Mouse (Mus musculus): ENCODE results near the gene Srp54b.
"Not testable (repeated sequence)": the region's sequence is repeated elsewhere in the genome, so short reads cannot be mapped to it uniquely, and the experiment has no call there.

Srp54b gene

DNA sequence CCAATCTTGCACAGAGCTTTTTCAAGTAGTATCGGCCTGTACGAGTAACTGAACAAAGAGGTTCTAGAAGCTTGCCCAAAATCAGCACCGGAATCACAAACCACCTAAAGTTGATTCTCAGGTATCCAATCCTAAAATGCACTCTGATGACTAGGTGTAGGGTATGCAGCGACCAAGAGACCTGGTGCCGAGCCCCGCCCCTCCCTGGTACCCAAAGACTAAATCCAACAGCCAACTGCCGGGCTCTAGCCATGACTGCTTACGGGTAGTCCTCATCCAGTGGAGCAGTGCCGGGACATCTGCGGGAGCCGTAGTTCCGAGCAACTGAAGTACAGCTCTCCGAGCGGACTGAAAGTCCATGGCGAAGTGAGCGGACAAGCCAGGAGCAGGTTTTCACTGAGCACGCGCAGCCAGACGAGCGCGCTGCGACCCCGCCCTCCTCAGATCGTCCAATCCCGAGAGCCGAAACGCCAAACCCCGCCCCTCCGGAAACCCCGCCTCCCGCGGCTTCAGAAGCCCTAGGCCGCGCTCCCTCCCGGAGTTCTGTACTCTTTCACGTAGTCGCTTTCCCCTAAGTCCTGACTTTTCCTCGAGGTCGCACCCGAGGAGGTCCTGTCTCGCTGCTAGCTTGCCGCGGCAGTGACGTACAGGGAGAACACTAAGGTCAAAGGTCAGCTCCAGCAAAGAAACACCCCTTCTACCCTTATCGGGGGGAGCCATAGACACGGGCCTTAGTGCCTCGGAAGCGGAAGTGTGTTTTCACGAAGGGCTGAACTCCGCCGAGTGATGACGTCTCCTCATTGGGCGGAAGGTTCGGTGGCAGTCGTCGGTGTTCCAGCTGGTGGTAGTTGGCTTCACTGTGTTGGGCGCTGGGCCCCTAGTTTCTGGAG lies at the start of gene Srp54b:
Gene Srp54b (plus strand): TSS at position 546 of the 890 bp plus-strand sequence.
- not testable (repeated sequence) for DNase-seq (ENCODE audit: extremely low read depth, insufficient read length, low spot score)

DNA sequence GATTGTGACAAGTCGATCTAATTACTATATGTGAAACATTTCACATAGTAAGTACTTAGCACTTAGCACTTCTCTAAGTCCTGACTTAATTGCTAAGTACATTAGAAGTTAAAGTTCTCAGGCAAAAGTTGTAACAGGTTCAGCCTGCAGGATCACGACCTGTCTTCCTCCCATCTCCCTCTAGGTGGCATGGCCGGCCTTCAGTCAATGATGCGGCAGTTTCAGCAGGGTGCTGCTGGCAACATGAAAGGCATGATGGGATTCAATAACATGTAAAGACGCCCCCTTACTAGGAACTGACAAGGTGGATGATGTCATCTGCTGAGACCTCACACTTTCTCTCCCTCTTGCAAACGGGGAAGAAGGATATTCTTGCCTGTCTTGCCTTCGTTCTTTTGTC lies 42.3 kb upstream of the Srp54b start:
- not testable (repeated sequence) for DNase-seq (ENCODE audit: extremely low read depth, insufficient read length, low spot score)

DNA sequence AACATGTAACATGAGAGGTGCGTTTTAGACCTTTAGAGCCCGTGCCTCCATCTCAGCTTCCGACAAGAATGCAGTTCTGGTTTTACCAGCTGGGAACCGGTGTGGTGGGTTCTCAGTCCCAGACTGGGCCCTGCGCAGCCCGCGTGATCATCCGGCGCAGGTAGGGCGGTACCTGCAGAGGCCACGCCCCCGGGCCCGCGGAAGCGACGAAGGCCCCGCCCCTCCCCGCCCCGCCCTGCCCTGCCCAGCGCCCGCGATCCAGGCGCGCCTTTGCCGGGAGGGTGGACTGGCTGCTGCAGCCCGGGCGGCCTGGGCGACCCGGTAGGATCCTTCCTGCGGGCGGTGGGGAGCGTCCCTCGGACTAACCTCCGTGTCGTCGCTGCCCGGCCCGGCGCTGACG lies 30.7 kb upstream of the Srp54b start, which contains the start of gene Fam177a:
Gene Fam177a (plus strand): TSS at position 228 of the 400 bp plus-strand sequence.
- DNase-seq (ENCODE audit: extremely low read depth, insufficient read length, low spot score) = not testable (repeated sequence)

DNA sequence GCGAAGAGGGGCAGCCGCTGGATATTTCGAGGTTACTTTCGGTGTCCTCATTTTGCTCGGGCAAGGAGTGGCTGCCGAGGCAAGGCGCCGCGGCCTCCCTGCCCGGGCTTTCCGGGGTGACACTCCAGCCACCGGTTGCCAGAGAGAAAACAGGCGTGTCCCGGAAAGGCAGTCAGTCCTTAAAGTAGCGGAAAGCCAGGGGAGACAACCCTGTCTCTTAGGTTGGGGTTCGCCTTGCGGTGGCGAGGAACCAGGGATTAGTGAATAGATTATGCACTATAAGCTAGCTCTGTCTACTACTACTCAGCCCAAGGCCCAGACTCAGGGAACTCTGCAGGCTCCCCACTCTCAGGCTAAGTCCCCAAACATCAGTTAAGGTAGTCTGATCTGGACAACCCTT lies 30.2 kb upstream of the Srp54b start:
- DNase-seq (ENCODE audit: extremely low read depth, insufficient read length, low spot score) = not testable (repeated sequence)

DNA sequence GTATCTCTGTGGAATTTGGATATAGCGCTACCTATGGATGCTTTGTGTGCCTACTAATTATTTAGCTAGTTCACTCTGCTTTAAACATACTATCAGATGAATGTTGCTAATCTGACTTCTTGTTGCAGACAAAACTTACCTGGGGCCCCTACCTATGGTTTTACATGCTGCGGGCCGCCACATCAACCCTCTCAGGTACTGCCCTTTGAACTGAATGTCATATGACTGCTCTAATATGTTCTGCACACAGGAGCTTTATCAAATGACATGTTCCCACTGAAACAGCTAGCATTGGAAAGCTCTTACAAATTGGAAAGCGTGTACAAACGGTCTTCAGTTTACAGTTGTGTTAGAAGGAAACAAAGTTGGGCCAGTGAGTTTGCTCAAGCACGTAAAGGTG lies 19.4 kb upstream of the Srp54b start:
- DNase-seq (ENCODE audit: extremely low read depth, insufficient read length, low spot score) = not testable (repeated sequence)

DNA sequence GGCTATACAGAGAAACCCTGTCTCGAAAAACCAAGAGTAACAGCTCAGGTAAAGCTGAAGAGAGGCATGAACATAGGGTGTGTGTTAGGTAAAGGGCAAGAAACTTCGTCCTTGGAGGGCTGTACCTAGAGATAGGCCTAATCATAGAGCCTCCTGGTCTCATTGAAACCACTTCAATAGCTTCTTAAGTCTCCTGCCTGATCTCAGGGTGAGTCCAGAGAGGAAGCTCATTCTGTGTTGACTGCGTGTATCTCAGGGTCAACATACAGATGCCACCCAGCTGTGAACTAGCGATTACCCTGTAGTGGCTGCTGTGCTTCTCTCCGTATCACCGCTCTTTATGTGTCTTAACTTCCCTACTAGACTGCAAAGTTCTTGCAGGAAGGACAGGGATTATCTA lies 17.0 kb upstream of the Srp54b start:
- not testable (repeated sequence) for DNase-seq (ENCODE audit: extremely low read depth, insufficient read length, low spot score)

DNA sequence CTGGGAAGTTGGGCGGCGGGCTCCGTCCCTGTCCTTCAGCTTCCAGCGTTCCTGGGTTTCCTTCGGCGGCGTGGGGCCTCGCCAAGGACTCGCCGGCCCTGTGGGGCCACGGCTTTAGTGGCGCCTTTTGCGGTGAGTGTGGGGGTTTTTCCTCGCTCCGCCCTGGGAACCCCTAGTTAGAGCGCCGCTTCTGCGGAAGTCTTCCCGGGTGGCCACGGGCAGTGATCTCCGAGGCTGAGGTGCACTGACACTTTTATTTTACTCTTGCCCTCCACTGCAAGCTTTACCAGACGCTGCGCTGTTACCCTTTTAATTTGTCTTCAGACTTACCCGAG lies 512 bp downstream of the Srp54b start:
- DNase-seq (ENCODE audit: extremely low read depth, insufficient read length, low spot score) = not testable (repeated sequence)

DNA sequence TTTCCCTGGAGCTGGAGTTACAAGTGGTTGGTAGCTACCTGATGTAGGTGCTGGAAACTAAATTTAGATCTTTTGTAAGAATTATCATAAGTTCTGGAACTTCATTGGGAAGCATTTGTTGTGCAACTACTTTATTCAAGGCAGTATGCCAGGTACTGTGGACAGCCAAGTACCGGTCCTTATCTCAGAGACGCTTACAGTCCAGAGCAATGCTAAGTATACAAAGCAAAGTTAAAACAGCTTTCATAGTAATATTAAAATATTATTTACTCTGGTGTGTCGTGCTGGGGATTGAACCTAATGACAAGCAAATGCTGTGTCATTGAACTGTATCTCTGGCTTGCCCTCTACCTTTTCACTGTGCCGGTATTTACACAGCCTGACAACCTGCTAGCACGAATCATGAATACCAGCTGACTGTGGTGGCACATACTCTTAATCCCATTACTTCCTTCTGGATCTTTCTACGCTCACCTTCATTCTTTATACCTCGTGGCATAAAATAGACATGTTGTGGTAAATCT lies 12.2 kb downstream of the Srp54b start:
- DNase-seq (ENCODE audit: extremely low read depth, insufficient read length, low spot score) = not testable (repeated sequence)

DNA sequence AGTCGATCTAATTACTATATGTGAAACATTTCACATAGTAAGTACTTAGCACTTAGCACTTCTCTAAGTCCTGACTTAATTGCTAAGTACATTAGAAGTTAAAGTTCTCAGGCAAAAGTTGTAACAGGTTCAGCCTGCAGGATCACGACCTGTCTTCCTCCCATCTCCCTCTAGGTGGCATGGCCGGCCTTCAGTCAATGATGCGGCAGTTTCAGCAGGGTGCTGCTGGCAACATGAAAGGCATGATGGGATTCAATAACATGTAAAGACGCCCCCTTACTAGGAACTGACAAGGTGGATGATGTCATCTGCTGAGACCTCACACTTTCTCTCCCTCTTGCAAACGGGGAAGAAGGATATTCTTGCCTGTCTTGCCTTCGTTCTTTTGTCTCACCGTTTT lies 32.8 kb downstream of the Srp54b start:
- DNase-seq (ENCODE audit: extremely low read depth, insufficient read length, low spot score) = not testable (repeated sequence)

DNA sequence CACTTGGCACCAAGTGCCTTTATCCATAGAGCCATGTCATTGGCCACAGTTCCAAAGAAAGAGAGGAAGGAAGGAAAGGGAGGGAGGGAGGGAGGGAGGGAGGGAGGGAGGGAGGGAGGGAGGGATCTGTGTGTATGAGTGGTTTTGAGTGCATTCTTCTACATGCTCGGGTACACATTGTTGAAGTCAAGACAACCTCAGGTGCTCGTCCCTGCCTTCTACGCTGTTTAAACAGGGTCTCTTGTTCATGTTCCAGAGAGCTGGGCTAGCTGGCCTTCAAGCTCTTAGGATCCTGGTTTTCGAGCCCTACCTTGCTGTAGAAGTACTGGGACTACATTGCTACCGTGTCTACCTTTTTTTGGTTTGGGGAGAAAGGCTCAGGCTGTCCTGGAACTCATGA lies 34.2 kb downstream of the Srp54b start:
- DNase-seq (ENCODE audit: extremely low read depth, insufficient read length, low spot score) = not testable (repeated sequence)

DNA sequence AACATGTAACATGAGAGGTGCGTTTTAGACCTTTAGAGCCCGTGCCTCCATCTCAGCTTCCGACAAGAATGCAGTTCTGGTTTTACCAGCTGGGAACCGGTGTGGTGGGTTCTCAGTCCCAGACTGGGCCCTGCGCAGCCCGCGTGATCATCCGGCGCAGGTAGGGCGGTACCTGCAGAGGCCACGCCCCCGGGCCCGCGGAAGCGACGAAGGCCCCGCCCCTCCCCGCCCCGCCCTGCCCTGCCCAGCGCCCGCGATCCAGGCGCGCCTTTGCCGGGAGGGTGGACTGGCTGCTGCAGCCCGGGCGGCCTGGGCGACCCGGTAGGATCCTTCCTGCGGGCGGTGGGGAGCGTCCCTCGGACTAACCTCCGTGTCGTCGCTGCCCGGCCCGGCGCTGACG lies 44.4 kb downstream of the Srp54b start, which contains the start of gene 1700047I17Rik2:
Gene 1700047I17Rik2 (plus strand): TSS at position 287 of the 400 bp plus-strand sequence.
- not testable (repeated sequence) for DNase-seq (ENCODE audit: extremely low read depth, insufficient read length, low spot score)

DNA sequence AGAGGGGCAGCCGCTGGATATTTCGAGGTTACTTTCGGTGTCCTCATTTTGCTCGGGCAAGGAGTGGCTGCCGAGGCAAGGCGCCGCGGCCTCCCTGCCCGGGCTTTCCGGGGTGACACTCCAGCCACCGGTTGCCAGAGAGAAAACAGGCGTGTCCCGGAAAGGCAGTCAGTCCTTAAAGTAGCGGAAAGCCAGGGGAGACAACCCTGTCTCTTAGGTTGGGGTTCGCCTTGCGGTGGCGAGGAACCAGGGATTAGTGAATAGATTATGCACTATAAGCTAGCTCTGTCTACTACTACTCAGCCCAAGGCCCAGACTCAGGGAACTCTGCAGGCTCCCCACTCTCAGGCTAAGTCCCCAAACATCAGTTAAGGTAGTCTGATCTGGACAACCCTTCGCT lies 44.9 kb downstream of the Srp54b start:
- not testable (repeated sequence) for DNase-seq (ENCODE audit: extremely low read depth, insufficient read length, low spot score)

DNA sequence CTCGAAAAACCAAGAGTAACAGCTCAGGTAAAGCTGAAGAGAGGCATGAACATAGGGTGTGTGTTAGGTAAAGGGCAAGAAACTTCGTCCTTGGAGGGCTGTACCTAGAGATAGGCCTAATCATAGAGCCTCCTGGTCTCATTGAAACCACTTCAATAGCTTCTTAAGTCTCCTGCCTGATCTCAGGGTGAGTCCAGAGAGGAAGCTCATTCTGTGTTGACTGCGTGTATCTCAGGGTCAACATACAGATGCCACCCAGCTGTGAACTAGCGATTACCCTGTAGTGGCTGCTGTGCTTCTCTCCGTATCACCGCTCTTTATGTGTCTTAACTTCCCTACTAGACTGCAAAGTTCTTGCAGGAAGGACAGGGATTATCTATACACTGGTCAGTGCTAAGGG lies 58.0 kb downstream of the Srp54b start:
- not testable (repeated sequence) for DNase-seq (ENCODE audit: extremely low read depth, insufficient read length, low spot score)

DNA sequence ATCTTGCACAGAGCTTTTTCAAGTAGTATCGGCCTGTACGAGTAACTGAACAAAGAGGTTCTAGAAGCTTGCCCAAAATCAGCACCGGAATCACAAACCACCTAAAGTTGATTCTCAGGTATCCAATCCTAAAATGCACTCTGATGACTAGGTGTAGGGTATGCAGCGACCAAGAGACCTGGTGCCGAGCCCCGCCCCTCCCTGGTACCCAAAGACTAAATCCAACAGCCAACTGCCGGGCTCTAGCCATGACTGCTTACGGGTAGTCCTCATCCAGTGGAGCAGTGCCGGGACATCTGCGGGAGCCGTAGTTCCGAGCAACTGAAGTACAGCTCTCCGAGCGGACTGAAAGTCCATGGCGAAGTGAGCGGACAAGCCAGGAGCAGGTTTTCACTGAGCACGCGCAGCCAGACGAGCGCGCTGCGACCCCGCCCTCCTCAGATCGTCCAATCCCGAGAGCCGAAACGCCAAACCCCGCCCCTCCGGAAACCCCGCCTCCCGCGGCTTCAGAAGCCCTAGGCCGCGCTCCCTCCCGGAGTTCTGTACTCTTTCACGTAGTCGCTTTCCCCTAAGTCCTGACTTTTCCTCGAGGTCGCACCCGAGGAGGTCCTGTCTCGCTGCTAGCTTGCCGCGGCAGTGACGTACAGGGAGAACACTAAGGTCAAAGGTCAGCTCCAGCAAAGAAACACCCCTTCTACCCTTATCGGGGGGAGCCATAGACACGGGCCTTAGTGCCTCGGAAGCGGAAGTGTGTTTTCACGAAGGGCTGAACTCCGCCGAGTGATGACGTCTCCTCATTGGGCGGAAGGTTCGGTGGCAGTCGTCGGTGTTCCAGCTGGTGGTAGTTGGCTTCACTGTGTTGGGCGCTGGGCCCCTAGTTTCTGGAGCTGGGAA lies 75.0 kb downstream of the Srp54b start, which contains the start of gene Srp54c:
Gene Srp54c (plus strand): TSS at position 543 of the 894 bp plus-strand sequence.
- DNase-seq (ENCODE audit: extremely low read depth, insufficient read length, low spot score) = not testable (repeated sequence)

DNA sequence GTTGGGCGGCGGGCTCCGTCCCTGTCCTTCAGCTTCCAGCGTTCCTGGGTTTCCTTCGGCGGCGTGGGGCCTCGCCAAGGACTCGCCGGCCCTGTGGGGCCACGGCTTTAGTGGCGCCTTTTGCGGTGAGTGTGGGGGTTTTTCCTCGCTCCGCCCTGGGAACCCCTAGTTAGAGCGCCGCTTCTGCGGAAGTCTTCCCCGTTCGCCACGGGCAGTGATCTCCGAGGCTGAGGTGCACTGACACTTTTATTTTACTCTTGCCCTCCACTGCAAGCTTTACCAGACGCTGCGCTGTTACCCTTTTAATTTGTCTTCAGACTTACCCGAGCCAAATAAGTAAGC lies 75.6 kb downstream of the Srp54b start:
- not testable (repeated sequence) for DNase-seq (ENCODE audit: extremely low read depth, insufficient read length, low spot score)
